Mouse (Mus musculus): Measurements from ENCODE around the gene Methig1. TPM values are rescaled to one million over a fixed set of nuclear protein-coding genes. Genes with fewer than 3 reads are reported as not detected.

The Methig1 gene
- polyA plus RNA-seq, 1 experiment from 2014 or later = not detected

GRCm38 (mm10) chr15:100428296-100428905 lies 75.5 kb downstream of the Methig1 start:
- no peaks in the 10 kb centered on the region for H3K36me3 ChIP-seq
- no peak for ATAC-seq (replicated peaks; ENCODE audit: insufficient number of reproducible peaks, insufficient read depth, low FRiP score, low read depth)
- H3K27me3 ChIP-seq = peaks cover 18% of the 10 kb centered on the region
- no peak overlapping the region for H3K4me3 ChIP-seq
- no peak overlapping the region for H3K9ac ChIP-seq
- H3K27ac ChIP-seq = no peak overlapping the region
- no peak overlapping the region for H3K4me2 ChIP-seq
- peaks cover 13% of the 10 kb centered on the region for H3K4me1 ChIP-seq (replicated peaks)
- 61% methylated on average over 13 of the region's 13 CpGs for WGBS
- H3K9me3 ChIP-seq (replicated peaks) = no peaks in the 10 kb centered on the region

GRCm38 (mm10) chr15:100429959-100430565 lies 77.1 kb downstream of the Methig1 start:
- ATAC-seq (replicated peaks; ENCODE audit: insufficient number of reproducible peaks, insufficient read depth, low FRiP score, low read depth) = no peak
- peaks cover 6% of the 10 kb centered on the region for H3K4me1 ChIP-seq (replicated peaks)
- no peaks in the 10 kb centered on the region for H3K9me3 ChIP-seq (replicated peaks)
- no peak overlapping the region for H3K9ac ChIP-seq
- H3K4me2 ChIP-seq = no peak overlapping the region
- H3K27ac ChIP-seq = no peak overlapping the region
- peaks cover 9% of the 10 kb centered on the region for H3K27me3 ChIP-seq
- no peaks in the 10 kb centered on the region for H3K36me3 ChIP-seq
- H3K4me3 ChIP-seq = no peak overlapping the region
- 65% methylated on average over 11 of the region's 11 CpGs for WGBS

GRCm38 (mm10) chr15:100433234-100433633 lies 80.3 kb downstream of the Methig1 start:
- H3K4me3 ChIP-seq = no peak overlapping the region
- peaks cover 7% of the 10 kb centered on the region for H3K4me1 ChIP-seq (replicated peaks)
- H3K9me3 ChIP-seq (replicated peaks) = no peaks in the 10 kb centered on the region
- ATAC-seq (replicated peaks; ENCODE audit: insufficient number of reproducible peaks, insufficient read depth, low FRiP score, low read depth) = no peak
- WGBS = 54% methylated on average over 4 of the region's 4 CpGs
- H3K27me3 ChIP-seq = no peaks in the 10 kb centered on the region
- no peak overlapping the region for H3K27ac ChIP-seq
- H3K9ac ChIP-seq = no peak overlapping the region
- no peak overlapping the region for H3K4me2 ChIP-seq
- H3K36me3 ChIP-seq = no peaks in the 10 kb centered on the region

Other genes with a start within 250 kb of the Methig1 start
- gene Atf1, start 125.3 kb upstream of the Methig1 start, polyA plus RNA-seq (2015; fragmentation: Nextera tagmentation; extraction: Ambion mirVana) = 37.9 and 39.2 TPM in 2 replicates
- gene Tmprss12, start 72.3 kb upstream of the Methig1 start, polyA plus RNA-seq (2015; fragmentation: Nextera tagmentation; extraction: Ambion mirVana) = not detected in 2 replicates
- 4.2 and 5.4 TPM in 2 replicates for gene Mettl7a1, start 49.0 kb upstream of the Methig1 start, polyA plus RNA-seq (2015; fragmentation: Nextera tagmentation; extraction: Ambion mirVana)
- gene Mettl7a3, start 18.2 kb upstream of the Methig1 start, polyA plus RNA-seq (2015; fragmentation: Nextera tagmentation; extraction: Ambion mirVana) = not detected in 2 replicates
- gene Mettl7a2, start 51 bp downstream of the Methig1 start, polyA plus RNA-seq (2015; fragmentation: Nextera tagmentation; extraction: Ambion mirVana) = not detected in 2 replicates
- not detected in 2 replicates for gene Higd1c, start 11.4 kb downstream of the Methig1 start, polyA plus RNA-seq (2015; fragmentation: Nextera tagmentation; extraction: Ambion mirVana)
- gene Gm5475, start 69.0 kb downstream of the Methig1 start, polyA plus RNA-seq (2015; fragmentation: Nextera tagmentation; extraction: Ambion mirVana) = 0.09 TPM in 1 of 2 replicates, not detected in the other
- 11.6 and 14.9 TPM in 2 replicates for gene Slc11a2, start 71.9 kb downstream of the Methig1 start, polyA plus RNA-seq (2015; fragmentation: Nextera tagmentation; extraction: Ambion mirVana)
- gene Letmd1, start 115.9 kb downstream of the Methig1 start, polyA plus RNA-seq (2015; fragmentation: Nextera tagmentation; extraction: Ambion mirVana) = 11.6 and 16.4 TPM in 2 replicates
- gene Csrnp2, start 142.3 kb downstream of the Methig1 start, polyA plus RNA-seq (2015; fragmentation: Nextera tagmentation; extraction: Ambion mirVana) = 6.8 and 8.2 TPM in 2 replicates
- 15.8 and 20.1 TPM in 2 replicates for gene Tfcp2, start 198.9 kb downstream of the Methig1 start, polyA plus RNA-seq (2015; fragmentation: Nextera tagmentation; extraction: Ambion mirVana)
- gene Pou6f1, start 246.8 kb downstream of the Methig1 start, polyA plus RNA-seq (2015; fragmentation: Nextera tagmentation; extraction: Ambion mirVana) = 4.3 and 5.1 TPM in 2 replicates

Data from heart, embryonic 15.5 days (tissue).